Mouse (Mus musculus) cerebellum, adult 8-10 months (tissue): ENCODE measurements around the gene Palm3.
"Not testable (repeated sequence)": the region's sequence is repeated elsewhere in the genome, so short reads cannot be mapped to it uniquely, and the experiment has no call there.

ENCODE experiments used
- DNase-seq: peaks from one replicate; pipeline ENCODE4 v3.0.0; 2022

The Palm3 gene

DNA sequence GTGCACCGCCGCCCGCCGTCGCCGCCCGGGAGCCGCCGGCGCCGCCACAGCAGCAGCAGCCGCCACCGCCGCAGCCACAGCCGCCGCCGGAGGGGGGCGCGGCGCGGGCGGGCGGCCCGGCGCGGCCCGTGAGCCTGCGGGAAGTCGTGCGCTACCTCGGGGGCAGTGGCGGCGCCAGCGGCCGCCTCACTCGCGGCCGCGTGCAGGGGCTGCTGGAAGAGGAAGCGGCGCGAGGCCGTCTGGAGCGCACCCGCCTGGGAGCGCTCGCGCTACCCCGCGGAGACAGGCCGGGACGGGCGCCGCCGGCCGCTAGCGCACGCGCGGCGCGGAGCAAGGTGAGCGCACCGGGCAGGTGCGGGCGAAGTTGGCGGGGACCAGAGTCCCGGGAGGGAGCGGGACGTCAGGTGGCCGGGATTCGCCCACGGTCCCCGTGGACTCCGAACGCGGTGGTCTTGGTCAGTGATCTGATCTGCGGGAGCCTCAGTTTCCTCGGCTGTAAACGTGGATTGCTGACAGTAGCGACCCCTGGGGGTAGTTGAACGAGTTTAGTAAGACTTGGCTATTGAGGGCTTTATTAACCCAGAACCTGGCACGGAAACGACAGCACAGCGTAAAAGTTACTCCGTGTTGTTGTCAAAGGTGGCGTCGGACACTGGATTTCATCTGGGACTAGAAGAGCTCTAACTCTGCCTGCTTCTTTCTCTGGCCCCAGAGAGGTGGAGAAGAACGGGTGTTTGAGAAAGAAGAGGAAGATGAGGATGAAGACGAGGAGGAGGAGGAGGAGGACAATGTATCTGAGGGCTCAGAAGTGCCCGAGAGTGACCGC lies 22.8 kb upstream of the Palm3 start:
- DNase-seq: peak; percentile 57

DNA sequence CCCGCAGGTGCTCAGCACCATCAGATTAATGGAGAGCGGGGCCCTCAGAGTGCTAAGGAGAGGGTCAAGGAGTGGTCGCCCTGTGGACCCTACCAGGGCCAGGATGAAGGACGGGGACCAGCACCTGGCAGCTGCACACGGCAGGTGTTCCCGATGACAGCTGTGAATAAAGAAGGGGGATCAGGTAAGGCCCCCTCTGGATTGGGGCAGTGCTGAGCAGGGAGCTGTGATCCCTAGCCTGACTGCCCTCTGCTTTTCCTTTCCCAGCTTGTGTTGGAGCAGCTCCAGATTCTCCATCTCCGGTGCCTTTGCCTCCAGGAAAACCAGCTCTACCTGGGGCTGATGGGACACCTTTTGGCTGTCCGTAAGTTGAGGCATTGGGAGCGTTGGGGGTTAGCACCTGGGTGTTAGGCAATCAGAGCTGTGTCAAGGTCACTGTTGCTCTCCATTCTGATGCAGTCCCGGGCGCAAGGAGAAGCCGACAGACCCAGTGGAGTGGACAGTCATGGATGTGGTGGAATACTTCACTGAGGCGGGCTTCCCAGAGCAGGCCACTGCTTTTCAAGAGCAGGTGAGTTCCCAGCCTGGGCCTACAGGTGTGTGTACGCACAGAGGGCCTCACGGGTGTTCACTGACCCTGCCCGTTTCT lies 22.1 kb upstream of the Palm3 start:
- no peak for DNase-seq

DNA sequence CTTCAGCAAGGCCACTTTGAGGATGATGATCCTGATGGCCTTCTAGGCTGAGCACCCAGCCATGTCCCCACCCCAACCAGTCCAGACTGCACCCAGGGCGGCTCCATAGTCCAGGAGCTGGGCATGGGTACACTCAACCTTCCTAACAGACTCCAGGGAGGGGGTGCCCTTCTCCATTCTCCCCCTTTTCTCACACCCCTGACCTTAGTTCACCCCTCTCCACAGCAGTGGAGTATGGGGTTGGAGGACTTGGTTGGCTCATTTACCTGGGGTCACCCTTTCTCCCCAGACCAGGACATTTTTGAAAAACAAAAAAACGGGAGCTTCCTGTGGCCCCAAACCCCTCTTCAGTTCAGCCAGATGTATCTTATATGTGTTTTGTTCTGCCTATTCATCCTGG lies 21.4 kb upstream of the Palm3 start:
- no peak for DNase-seq

DNA sequence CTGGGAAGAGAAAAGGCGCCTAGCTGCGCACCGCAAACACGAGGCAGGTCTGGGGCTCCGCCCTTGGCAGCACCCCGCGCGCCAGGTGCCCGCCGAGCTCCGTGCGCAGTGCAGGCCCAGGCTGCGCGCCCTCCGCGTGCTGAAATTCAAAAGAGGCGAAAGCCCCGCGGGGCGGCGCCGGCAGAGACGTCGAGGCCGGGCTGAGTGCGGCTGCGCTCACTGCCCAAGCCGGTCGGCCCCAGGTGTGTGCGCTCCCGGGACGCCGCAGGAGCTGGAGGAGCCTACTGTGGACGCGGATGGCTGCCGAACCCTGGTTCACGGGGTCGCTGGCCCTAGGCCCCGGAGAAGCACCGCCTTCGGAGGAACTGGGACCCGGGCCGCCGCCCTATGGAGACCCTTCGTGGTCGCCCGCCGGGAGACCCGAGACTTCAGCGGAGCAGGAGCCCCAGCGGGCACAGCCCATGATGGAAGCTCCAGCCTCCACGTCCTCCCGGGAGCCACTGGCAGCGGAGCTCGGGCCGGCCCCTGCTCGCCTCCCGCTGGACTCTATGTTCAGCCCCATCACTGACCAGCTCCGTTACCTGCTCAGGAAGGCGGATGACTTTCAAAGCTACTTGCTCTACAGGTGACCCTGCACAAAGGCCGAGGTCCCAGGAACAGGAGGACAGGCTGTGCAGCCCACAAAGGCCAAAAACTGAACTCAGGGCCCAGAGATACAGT lies 19.8 kb upstream of the Palm3 start, which contains the start of gene 1700067K01Rik:
Gene 1700067K01Rik, plus strand, starts transcription at position 222 of the 720 bp plus-strand sequence.
- no peak for DNase-seq

DNA sequence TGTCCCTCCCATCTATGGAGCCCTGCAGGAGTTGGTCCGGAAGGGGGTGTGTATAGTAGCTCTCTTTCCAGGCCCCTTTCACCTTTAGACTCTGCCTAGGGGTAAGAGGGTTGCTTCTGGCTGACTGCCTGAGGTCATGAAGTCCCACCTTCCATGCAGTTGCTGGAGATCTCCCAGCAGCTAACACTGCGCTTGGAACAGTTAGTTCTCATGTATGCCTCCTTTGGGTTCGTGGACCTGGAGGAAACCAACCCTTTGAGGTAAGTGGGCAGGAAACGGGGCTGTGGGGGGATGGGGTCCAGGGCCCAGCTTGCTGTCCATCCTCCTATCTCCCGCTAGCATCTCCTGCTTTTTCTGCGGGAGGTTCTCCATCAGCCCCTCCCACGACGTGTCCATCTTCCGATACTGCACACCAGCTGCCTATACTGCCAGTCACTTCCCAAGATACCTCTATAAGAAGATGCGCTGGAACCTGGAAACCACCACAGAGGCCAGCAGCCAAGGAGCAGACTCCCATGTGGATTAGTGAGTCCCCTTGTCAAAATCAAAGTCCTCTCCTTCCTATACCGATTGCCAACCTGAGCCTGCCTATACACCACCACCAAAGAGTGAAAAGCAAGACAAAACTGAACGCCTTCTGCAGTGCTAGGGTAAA lies 18.2 kb upstream of the Palm3 start:
- no peak for DNase-seq

DNA sequence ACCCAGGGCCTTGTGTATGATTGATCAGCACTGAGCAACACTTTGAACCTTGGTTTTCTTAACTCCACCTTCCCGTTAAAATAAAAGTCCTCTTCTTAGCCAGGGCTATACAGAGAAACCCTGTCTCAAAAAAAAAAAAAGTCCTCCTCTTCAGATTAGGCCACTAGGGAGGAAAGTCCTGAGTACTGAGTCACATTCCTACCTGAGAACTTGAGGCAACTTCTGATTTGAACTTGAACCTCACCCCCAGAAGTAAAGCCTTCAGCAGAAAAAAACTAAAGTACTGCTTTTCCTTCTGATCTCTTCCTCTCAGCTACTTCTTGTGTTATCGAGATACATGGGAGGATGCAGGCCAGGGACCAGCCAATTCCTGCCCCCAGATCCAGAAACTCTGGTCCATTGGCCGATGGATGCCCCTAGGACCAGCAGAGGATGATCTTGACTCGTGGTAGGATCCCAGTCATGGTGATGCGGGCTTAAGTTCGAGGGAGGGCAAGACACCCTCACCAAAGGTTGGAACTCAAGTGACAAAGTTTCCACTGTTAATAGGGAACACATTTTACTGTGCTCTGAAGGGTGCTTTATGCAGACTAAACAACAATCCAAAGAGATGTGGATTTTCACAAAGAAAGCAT lies 17.5 kb upstream of the Palm3 start:
- no peak for DNase-seq

DNA sequence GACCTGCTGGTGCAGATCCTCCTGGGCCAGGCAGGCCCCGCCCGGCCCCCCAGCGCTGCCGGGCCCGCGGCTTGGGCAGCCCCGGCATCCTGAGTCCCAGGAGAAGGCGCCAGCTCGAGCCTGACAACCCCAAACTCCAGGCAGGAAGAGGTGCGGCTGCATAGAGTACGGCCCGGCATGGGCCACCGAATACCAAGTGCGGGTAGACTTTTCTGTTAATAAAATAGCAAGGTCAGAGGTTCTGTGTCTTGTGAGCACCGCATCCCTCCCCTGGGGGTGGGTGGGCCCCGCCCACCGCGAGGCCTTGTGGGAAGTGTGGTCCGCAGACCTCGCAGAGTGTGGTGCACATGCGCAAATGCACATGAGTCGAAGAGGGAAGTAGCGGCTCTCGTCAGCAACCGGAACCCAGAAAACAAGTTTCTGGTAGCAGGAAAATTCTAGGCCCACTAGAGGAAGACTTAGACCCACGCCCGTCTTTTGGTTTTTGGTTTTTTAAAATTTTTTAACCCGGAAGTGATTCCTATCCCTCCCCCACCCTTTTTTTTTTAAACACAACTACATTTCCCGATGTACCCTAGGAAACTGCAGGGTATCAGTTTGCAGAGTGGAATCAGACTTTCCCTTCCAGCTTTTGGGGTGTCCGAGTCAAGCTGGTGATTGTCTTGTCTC lies 16.6 kb upstream of the Palm3 start:
- peak; percentile 92 for DNase-seq

DNA sequence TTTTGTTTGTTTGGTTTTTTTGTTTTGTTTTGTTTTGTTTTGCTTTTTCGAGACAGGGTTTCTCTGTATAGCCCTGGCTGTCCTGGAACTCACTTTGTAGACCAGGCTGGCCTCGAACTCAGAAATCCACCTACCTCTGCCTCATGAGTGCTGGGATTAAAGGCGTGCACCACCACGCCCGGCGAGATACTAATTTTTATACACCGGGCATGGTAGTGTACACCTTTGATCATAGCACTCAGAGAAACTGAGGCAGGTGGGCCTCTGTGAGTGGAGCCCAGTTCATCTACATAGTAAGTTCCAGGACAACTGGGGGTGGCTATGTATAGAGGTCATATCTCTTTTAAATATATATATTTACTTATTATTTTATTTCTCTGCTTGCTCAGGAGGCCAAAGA lies 15.8 kb upstream of the Palm3 start:
- DNase-seq: not testable (repeated sequence)

DNA sequence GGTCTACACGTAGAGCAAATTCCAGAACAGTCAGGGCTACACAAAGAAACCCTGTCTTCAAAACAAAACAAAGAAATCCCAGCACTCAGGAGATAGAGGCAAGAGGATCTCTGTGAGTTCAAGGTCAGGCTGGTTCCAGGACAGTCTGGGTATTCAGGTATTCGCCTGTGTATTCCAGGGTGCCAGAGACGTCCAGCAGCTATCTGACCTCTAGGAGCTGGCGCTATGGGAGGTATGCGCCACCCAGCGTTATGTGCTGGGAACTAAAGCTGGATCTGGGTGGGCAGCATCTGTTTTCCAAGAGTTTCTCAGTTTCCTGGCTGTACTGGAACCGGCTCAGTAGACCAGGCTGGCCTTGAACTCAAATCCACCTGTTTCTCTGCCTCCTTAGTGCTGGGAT lies 12.9 kb upstream of the Palm3 start:
- DNase-seq: no peak

DNA sequence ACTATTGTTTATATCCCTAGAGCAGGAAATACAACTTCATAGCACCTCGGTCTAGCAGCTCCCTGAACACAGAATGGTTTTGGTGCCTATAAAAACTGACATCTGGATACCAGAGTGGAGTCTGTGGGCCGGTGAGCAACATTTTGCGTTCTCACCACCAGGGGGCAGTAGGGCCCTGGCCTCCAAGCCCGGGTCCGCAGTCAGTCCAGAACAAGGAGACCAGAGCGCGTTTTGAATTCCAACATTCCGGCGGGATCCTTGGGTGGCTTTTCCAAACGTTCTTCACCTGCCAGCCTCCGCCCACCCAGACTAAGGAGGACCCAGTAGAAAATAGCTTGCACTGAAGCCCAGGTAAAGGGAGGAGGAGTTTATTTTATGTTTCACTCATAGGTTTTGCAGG lies 11.4 kb upstream of the Palm3 start:
- peak; percentile 88 for DNase-seq

DNA sequence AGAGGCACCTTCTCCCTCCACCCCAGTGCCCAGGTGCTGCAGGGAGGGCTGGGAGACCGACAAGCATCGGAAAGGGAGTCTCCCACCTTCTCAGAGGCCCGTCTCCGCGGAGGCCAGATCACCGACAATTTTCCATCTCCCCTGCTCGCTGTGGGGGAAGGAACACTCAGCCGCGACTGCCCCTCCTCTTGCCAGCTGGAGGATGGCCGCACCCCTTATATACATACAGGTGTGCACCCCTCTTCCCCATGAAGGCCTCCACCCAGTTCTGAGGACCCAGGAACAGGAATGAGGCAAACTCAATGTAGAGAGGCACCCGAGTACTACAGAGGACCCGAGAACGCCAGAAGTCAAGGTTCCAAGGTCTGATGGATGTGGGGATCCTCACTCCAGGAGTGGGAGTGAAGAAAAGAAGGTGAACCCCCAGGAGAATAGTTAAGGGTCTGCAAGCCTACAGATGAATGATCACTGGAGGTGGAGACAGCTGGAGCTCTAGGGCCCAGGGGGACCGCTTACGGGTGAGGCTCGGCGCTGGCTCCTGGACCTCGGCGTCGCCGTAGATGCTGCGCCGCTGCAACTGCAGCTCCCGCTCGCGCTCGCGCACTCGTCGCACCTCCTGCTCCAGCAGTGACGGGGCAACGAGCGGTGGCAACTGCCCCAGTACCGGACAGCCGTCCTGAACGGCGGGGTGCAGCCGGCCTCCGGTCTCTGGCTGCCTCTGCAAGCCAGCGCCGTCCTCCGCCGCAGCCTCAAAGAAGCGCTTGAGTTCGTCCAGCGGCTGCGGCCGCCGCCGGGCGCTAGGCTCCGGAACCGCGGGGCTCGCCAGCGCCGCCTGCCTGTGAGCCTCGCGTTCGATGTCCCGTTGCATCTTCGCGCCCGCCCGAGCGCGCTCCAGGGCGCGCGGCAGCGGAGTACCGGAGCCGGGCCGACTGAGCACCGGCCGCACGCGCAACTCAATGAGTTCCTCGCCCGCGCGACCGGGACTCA lies 10.4 kb upstream of the Palm3 start:
- peak; percentile 69 for DNase-seq

DNA sequence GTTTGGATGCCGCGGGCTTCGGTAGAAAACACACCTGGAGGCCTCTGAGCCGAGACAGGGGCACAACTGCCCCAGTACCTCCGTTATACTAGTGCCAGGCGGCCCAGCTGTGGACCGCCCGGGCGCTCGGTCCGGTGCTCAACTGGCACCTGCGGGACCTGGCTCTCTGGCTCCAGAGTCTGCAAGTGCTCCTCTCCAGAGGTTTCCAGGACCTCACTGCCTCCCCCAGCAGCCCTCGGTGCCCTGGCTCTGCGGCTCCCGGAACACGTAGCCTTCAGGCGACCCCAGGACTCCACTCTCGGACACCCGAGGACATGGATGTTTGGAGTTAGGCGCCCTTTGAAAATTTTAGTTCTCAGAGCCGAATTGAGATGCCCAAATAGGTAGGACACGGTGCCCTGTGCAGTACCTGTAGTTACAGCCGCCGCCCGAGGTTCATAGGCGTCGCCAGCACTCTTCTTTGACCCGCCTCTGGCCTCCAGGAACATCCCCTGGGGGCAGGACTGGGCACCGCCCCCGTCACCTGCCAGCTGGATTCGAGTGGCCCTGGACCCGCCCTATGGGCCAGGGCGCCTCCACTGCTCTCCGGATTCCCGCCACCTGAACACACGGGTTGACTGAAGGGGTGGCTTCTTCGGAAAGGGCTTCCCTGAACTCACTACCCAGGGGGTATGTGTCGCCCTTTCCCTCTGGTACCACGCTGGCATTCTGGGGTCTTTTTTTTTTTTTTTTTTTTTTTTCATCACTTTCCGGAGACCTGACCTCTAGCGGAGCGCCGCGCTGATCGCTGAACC lies 9.4 kb upstream of the Palm3 start, which contains the start of gene 2210011C24Rik:
Gene 2210011C24Rik, minus strand, starts transcription at position 467 of the 794 bp plus-strand sequence.
- no peak for DNase-seq

DNA sequence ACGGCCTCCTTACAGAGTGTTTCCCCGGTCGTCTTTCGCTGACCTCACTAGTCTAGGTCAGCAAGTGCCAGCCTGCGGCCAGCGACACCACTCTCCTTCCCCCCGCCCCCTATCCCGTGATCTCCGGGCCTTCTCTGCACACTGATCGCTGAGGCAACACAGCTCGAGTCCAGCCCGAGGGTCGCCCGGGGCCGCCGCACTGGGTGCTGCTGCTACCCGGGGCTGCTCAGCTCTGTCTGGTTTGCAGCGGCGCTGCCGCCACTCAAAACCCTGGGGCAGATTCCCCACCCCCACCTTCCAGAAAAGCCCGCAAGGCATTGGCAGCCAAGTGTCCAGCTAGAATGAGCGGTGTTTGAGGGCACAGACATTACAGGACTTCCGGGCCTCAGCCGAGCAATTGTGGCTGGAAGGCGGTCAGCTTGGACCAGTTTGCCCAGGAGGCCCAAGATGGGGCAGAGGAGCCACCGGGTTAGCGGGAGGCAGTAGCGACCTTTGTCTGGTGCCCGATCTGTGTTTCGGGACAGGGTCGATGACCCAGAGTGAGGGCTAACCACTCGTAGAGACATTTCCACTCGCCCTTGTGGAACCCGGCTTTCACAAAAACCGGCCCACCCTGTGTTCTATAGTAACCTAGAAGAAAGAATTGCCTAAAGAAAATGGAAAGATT lies 8.6 kb upstream of the Palm3 start:
- no peak for DNase-seq

DNA sequence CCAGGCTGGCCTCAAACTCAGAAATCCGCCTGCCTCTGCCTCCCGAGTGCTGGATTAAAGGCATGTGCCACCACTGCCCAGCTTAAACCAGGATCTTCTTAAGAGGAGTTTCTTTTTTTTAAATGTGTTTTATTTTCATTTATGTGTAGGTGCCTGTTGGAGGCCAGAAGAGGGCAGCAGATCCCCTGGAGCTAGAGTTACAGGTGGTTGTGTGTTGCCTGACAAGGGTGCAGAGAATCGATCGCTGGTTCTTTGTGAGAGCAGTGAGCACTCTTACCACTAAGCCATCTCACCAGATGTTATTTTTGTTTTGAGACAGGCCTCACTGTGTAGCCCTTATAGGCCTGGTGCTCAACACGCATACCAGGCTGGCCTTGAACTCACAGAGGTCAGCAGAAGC lies 5.4 kb upstream of the Palm3 start:
- DNase-seq: no peak

DNA sequence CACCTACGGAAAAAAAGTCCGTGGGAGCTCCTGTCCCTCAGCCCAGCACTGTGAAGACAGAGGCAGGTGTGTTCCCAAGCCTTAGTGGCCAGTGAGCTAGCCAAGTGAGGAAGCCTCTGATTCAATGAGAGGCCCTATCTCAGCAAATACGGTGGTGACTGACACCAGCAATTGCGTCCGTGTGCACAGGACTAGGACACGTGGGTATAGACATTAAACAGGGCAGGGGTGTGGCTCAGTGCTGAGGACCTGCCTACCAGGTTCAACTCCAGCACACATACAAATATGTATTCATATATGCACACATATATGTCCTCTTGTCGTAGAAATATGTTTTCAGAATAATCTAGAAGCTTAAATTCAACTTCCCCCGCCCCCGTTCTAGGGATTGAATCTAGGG lies 1.5 kb upstream of the Palm3 start:
- no peak for DNase-seq

DNA sequence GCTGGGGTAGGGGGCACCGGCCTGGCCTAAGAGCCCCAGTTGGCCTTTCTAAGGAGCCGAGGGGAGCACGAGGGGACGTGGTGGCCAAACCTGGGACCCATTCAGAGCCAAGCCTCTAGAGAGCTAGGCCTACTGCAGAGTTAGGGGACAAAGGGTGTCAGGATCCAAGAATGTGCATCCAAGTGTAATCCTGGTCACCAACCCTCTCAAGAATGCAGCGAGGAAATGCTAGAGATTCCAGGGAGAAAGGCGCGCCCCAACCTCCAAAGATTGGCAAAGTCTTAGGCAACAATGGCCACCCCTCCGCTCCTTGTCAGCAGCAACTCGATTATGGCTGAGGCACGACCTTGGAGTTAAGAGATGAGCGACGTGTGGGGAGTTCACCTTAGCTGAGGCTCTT lies 298 bp downstream of the Palm3 start:
- no peak for DNase-seq

DNA sequence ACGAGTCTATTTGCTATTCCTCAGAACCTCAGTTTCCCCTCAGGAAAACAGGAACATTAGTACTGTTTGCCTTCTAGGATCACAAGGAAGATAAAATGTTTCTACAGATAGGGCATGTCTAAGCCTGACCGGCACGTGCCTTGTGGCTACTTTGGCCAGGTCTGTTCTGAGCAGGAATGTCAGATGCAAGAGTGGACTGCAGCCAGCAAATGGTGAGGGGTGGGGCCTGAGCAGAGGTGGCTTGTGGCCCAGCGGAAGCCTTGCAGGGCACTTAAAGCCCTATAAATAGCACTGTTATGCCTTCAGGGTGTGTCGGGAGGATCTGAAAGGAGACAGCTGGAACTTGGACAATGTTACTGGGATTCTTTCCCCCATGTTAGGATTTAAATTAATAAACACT lies 1.8 kb downstream of the Palm3 start:
- DNase-seq: no peak

DNA sequence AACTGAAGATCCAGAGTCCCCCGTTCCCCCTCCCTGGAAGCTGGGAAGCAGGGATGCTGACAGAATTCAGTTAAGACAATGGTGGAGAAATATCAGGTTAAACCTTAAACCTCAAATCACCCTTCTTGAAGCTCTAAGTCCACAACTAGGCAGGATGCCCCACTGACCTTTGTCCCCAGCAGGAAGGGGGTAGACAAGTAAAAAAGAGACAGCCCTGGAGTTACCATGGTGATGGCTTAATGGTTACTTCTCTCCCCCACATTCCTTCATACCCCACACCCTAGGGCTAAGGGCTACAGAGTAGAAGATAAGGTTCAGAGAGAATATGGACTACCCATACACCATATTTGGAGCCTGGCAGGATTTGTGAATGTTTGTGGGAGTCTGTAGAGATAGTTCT lies 2.4 kb downstream of the Palm3 start:
- DNase-seq: no peak

DNA sequence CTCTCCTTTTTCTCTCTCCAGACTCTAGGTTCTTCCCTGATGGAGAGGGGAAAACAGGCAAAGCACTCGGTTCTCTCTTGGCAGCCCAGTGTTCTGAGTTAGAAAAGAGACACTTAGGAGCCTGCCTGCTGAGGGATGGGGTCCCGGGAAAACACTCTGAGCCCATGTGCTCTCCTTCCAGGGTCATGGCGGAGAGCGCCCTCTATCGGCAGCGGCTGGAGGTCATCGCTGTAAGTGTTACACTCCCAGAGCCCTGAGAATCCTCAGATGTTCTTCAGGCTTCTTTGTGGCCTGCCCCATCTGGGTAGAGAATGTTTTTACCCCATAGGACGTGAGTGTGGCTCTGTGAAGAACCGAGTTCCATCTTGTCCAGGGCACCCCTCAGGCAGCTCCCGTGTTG lies 2.9 kb downstream of the Palm3 start:
- DNase-seq: no peak
